Mouse (Mus musculus): ENCODE data around the gene Rnaseh1. TPM values are rescaled to one million over a fixed set of nuclear protein-coding genes. Genes with fewer than 3 reads are reported as not detected.
A peak's percentile ranks its signal among the peaks of the same experiment; 100 is the strongest.

The Rnaseh1 gene
- total RNA-seq, 1 experiment from 2014 or later, result 33.2 TPM

- no peak for ATAC-seq (replicated peaks; ENCODE audit: insufficient number of reproducible peaks, low FRiP score, low TSS enrichment, poor library complexity, severe bottlenecking)
Measured at GRCm38 (mm10) chr12:28638778-28639177, 10.6 kb upstream of the Rnaseh1 start.

- no peak for ATAC-seq (replicated peaks; ENCODE audit: insufficient number of reproducible peaks, low FRiP score, low TSS enrichment, poor library complexity, severe bottlenecking)
Measured at GRCm38 (mm10) chr12:28662628-28663027, 13.2 kb downstream of the Rnaseh1 start.

GRCm38 (mm10) chr12:28666734-28667133 is 17.3 kb downstream of the Rnaseh1 start:
- no peak for ATAC-seq (replicated peaks; ENCODE audit: insufficient number of reproducible peaks, low FRiP score, low TSS enrichment, poor library complexity, severe bottlenecking)

- no peak for ATAC-seq (replicated peaks; ENCODE audit: insufficient number of reproducible peaks, low FRiP score, low TSS enrichment, poor library complexity, severe bottlenecking)
Measured at GRCm38 (mm10) chr12:28667287-28667686, 17.9 kb downstream of the Rnaseh1 start.

GRCm38 (mm10) chr12:28674038-28674720 is 24.8 kb downstream of the Rnaseh1 start:
- no peak for ATAC-seq (replicated peaks; ENCODE audit: insufficient number of reproducible peaks, low FRiP score, low TSS enrichment, poor library complexity, severe bottlenecking)

- ATAC-seq (replicated peaks; ENCODE audit: insufficient number of reproducible peaks, low FRiP score, low TSS enrichment, poor library complexity, severe bottlenecking), result peak; percentile 81
Measured at GRCm38 (mm10) chr12:28675121-28675924, 25.9 kb downstream of the Rnaseh1 start, which contains the start of gene Adi1. Gene Adi1, plus strand, starts transcription at chr12:28675231.

- ATAC-seq (replicated peaks; ENCODE audit: insufficient number of reproducible peaks, low FRiP score, low TSS enrichment, poor library complexity, severe bottlenecking), result no peak
Measured at GRCm38 (mm10) chr12:28675925-28676209, 26.5 kb downstream of the Rnaseh1 start.

GRCm38 (mm10) chr12:28684674-28685073 is 35.3 kb downstream of the Rnaseh1 start:
- ATAC-seq (replicated peaks; ENCODE audit: insufficient number of reproducible peaks, low FRiP score, low TSS enrichment, poor library complexity, severe bottlenecking), result no peak

GRCm38 (mm10) chr12:28685771-28686170 is 36.4 kb downstream of the Rnaseh1 start:
- no peak for ATAC-seq (replicated peaks; ENCODE audit: insufficient number of reproducible peaks, low FRiP score, low TSS enrichment, poor library complexity, severe bottlenecking)

- no peak for ATAC-seq (replicated peaks; ENCODE audit: insufficient number of reproducible peaks, low FRiP score, low TSS enrichment, poor library complexity, severe bottlenecking)
Measured at GRCm38 (mm10) chr12:28686199-28686879, 36.9 kb downstream of the Rnaseh1 start.

- no peak for ATAC-seq (replicated peaks; ENCODE audit: insufficient number of reproducible peaks, low FRiP score, low TSS enrichment, poor library complexity, severe bottlenecking)
Measured at GRCm38 (mm10) chr12:28688996-28689395, 39.6 kb downstream of the Rnaseh1 start.

- ATAC-seq (replicated peaks; ENCODE audit: insufficient number of reproducible peaks, low FRiP score, low TSS enrichment, poor library complexity, severe bottlenecking), result no peak
Measured at GRCm38 (mm10) chr12:28690730-28691129, 41.3 kb downstream of the Rnaseh1 start.

- ATAC-seq (replicated peaks; ENCODE audit: insufficient number of reproducible peaks, low FRiP score, low TSS enrichment, poor library complexity, severe bottlenecking), result no peak
Measured at GRCm38 (mm10) chr12:28693738-28694137, 44.3 kb downstream of the Rnaseh1 start.

GRCm38 (mm10) chr12:28694231-28694630 is 44.8 kb downstream of the Rnaseh1 start:
- no peak for ATAC-seq (replicated peaks; ENCODE audit: insufficient number of reproducible peaks, low FRiP score, low TSS enrichment, poor library complexity, severe bottlenecking)

- no peak for ATAC-seq (replicated peaks; ENCODE audit: insufficient number of reproducible peaks, low FRiP score, low TSS enrichment, poor library complexity, severe bottlenecking)
Measured at GRCm38 (mm10) chr12:28694776-28695175, 45.4 kb downstream of the Rnaseh1 start.

- ATAC-seq (replicated peaks; ENCODE audit: insufficient number of reproducible peaks, low FRiP score, low TSS enrichment, poor library complexity, severe bottlenecking), result no peak
Measured at GRCm38 (mm10) chr12:28697821-28698595, 48.6 kb downstream of the Rnaseh1 start.

- no peak for ATAC-seq (replicated peaks; ENCODE audit: insufficient number of reproducible peaks, low FRiP score, low TSS enrichment, poor library complexity, severe bottlenecking)
Measured at GRCm38 (mm10) chr12:28699086-28699485, 49.7 kb downstream of the Rnaseh1 start.

GRCm38 (mm10) chr12:28699656-28700055 is 50.3 kb downstream of the Rnaseh1 start:
- ATAC-seq (replicated peaks; ENCODE audit: insufficient number of reproducible peaks, low FRiP score, low TSS enrichment, poor library complexity, severe bottlenecking), result 0 out of 2 replicates have a peak, but pooled peaks have one; percentile 42

- no peak for ATAC-seq (replicated peaks; ENCODE audit: insufficient number of reproducible peaks, low FRiP score, low TSS enrichment, poor library complexity, severe bottlenecking)
Measured at GRCm38 (mm10) chr12:28700101-28700511, 50.7 kb downstream of the Rnaseh1 start.

Data from monocyte, adult 5-6 weeks (primary cell).